Mouse (Mus musculus): ENCODE results near the gene Chpf. TPM values are rescaled to one million over a fixed set of nuclear protein-coding genes. Genes with fewer than 3 reads are reported as not detected.

Gene Chpf
- polyA plus RNA-seq, 1 experiment from 2014 or later: 16.9 TPM

DNA sequence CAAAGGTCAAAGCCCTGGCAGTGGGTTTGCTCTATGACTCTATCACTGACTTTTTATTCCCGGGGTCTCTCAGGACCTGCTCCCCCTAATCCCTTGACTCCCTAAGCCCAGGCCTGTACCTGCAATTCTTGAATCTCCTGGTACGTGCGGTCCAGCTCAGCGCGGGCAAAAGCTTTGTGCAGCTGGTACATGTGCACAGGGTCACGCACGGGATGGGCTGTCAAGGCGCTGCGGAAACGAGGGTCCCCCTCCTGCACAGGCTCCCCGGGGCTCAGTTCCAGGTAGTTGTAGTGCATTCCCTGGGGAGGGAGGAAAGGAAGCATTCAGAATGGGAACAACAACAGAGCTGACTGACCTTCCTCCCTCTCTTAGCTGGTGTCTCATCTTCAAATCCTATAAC, 2.7 kb downstream of the Chpf start:
- no peak for ATAC-seq
- Histone ChIP-seq H3K4me2 (no peak overlapping the region), H3K4me1 (peaks cover 36% of the 10 kb centered on the region), H3K36me3 (ENCODE audit: poor library complexity, severe bottlenecking) (peaks cover 51% of the 10 kb centered on the region), H3K27ac (no peak overlapping the region), H3K4me3 (no peak overlapping the region), H3K27me3 (no peaks in the 10 kb centered on the region), H3K9me3 (replicated peaks) (no peaks in the 10 kb centered on the region), H3K9ac (no peak overlapping the region)
- WGBS: 93% methylated on average over 11 of the region's 11 CpGs

DNA sequence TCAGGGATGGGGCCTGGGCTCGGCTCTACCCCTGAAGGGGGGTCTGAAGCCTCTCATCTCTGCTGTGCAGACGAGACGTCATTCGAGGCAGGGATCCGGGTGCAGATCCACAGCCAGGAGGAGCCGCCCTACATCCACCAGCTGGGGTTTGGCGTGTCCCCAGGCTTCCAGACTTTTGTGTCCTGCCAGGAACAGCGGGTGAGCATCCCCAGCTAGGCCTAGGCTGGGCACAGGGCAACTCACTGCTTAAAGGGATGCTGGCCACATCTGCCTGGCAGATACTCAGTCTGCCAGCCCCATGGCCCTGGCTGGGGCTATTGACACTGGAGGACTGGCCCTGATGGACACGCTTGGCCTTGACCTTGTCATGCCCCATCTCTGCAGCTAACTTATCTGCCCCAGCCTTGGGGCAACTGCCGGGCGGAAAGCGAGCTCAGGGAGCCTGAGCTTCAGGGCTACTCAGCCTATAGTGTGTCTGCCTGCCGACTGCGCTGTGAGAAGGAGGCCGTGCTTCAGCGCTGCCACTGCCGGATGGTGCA, 9.8 kb downstream of the Chpf start:
- 0 out of 2 replicates have a peak overlapping the region, but pooled peaks have one; percentile 3 for H3K9ac ChIP-seq
- WGBS: 81% methylated on average over 17 of the region's 17 CpGs
- H3K36me3 ChIP-seq (ENCODE audit: poor library complexity, severe bottlenecking): peaks cover 24% of the 10 kb centered on the region
- ATAC-seq: no peak
- peaks cover 4% of the 10 kb centered on the region; the same call in 1 of the 2 replicates for H3K4me1 ChIP-seq
- H3K9me3 ChIP-seq (replicated peaks): no peaks in the 10 kb centered on the region
- no peak overlapping the region for H3K4me3 ChIP-seq
- peaks cover 28% of the 10 kb centered on the region for H3K27me3 ChIP-seq
- H3K27ac ChIP-seq: no peak overlapping the region
- no peak overlapping the region for H3K4me2 ChIP-seq

DNA sequence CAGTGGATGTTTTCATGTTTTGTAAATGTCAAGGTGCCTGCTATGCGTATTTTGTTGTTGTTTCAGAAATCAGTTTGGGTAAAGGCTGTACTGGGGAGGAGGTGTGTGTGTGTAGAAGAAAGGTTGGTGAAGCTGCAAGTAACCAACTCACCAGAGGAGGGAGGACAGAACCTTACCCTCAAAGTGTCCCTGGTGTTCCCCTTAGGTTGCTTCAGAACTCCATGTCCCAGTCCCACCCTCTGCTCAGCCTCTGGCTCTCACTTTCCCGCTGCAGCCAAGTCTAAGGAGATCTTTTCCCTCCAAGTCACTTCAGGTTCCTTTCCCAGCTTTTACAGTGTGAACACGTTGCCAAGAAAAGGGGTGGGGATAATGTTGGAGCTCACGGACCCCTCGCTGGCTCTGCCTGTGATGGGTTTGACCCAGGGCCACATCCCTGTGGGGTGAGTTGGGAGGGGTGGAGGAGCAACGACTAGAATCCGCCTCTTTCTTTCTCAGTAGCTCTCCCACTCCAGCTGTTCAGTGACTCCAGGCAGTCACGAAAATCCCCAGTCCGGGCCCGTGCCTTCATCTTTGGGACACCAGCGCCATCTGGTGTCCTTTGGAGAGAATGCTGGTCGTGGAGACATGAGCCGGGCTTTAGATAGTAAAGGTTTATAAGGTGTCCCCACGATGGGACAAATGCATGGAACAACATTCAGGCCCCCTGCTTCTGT, 11.7 kb downstream of the Chpf start:
- Histone ChIP-seq H3K27me3 (peaks cover 28% of the 10 kb centered on the region), H3K36me3 (ENCODE audit: poor library complexity, severe bottlenecking) (peaks cover 4% of the 10 kb centered on the region; the same call in 1 of the 2 replicates), H3K4me3 (no peak overlapping the region), H3K4me1 (peaks cover 4% of the 10 kb centered on the region; the same call in 1 of the 2 replicates), H3K27ac (no peak overlapping the region), H3K9me3 (replicated peaks) (no peaks in the 10 kb centered on the region), H3K9ac (no peak overlapping the region; the same call in 1 of the 2 replicates), H3K4me2 (peak overlapping the region; percentile 34)
- WGBS: 7% methylated on average over 14 of the region's 14 CpGs
- peak; percentile 72 for ATAC-seq

DNA sequence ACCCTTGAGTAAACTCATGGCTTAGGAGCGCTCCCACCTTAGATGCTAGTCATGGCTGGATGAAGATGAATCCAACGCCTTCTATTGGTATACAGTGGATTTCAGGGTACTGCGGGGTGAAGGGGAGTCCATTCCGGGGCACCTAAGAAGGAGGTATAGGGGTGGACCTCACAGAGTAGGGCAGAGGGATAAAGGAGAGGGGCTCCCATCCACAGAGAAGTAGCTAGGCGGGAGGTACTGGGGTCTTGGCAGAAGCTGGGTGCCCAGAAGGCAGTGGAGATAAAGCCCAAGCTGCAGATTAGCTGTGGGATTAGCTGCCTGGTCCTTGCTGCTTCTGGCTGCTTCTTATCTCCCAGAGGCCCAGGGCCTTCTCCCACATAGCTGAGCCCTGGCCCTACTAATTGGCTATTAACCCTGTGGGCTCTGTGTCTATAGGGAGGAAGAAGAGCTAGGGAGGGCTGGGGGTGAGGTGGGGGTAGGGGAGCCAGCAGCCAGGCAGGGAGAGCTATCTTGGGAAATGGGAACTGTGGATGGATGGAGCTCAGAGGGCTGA, 15.4 kb downstream of the Chpf start:
- peaks cover 12% of the 10 kb centered on the region for H3K4me1 ChIP-seq
- H3K27me3 ChIP-seq: peaks cover 27% of the 10 kb centered on the region
- H3K36me3 ChIP-seq (ENCODE audit: poor library complexity, severe bottlenecking): no peaks in the 10 kb centered on the region
- no peak overlapping the region for H3K9ac ChIP-seq
- no peak for ATAC-seq
- no peak overlapping the region for H3K4me3 ChIP-seq
- H3K9me3 ChIP-seq (replicated peaks): no peaks in the 10 kb centered on the region
- WGBS: 57% methylated on average over 5 of the region's 5 CpGs
- H3K27ac ChIP-seq: no peak overlapping the region
- no peak overlapping the region for H3K4me2 ChIP-seq

- H3K4me1 ChIP-seq: peaks cover 23% of the 10 kb centered on the region
- ATAC-seq: no peak
- H3K4me2 ChIP-seq: no peak overlapping the region
- H3K27ac ChIP-seq: no peak overlapping the region
- H3K9me3 ChIP-seq (replicated peaks): no peaks in the 10 kb centered on the region
- H3K9ac ChIP-seq: no peak overlapping the region
- H3K36me3 ChIP-seq (ENCODE audit: poor library complexity, severe bottlenecking): no peaks in the 10 kb centered on the region
- peaks cover 32% of the 10 kb centered on the region for H3K27me3 ChIP-seq
- 22% methylated on average over 1 of the region's 1 CpGs for WGBS
- H3K4me3 ChIP-seq: no peak overlapping the region
Observed at GRCm38 (mm10) chr1:75462636-75463035, 16.5 kb downstream of the Chpf start.

DNA sequence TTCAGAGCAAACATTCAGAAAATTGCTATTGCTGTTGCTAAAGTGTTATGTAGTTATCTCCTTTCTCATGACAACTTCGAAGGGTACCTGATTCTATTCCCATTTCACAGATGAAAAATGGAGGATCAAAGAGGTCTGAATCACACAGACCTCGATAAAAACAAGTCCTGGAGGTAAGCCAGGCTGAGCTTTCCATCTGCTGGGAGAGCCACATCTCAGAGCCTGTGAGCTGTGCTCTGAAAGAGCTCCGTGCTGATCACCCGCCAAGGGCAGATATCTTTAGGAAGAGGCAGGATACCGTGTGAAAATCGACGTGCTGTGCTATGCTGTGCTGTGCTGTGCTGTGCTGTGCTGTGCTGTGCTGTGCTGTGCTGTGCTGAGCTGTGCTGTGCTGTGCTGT, 18.8 kb downstream of the Chpf start:
- 65% methylated on average over 7 of the region's 7 CpGs for WGBS
- H3K27ac ChIP-seq: no peak overlapping the region
- H3K9me3 ChIP-seq (replicated peaks): no peaks in the 10 kb centered on the region
- H3K36me3 ChIP-seq (ENCODE audit: poor library complexity, severe bottlenecking): no peaks in the 10 kb centered on the region
- no peak overlapping the region for H3K9ac ChIP-seq
- H3K4me3 ChIP-seq: no peak overlapping the region
- no peak overlapping the region for H3K4me2 ChIP-seq
- H3K27me3 ChIP-seq: peaks cover 33% of the 10 kb centered on the region
- ATAC-seq: no peak
- H3K4me1 ChIP-seq: peaks cover 43% of the 10 kb centered on the region

DNA sequence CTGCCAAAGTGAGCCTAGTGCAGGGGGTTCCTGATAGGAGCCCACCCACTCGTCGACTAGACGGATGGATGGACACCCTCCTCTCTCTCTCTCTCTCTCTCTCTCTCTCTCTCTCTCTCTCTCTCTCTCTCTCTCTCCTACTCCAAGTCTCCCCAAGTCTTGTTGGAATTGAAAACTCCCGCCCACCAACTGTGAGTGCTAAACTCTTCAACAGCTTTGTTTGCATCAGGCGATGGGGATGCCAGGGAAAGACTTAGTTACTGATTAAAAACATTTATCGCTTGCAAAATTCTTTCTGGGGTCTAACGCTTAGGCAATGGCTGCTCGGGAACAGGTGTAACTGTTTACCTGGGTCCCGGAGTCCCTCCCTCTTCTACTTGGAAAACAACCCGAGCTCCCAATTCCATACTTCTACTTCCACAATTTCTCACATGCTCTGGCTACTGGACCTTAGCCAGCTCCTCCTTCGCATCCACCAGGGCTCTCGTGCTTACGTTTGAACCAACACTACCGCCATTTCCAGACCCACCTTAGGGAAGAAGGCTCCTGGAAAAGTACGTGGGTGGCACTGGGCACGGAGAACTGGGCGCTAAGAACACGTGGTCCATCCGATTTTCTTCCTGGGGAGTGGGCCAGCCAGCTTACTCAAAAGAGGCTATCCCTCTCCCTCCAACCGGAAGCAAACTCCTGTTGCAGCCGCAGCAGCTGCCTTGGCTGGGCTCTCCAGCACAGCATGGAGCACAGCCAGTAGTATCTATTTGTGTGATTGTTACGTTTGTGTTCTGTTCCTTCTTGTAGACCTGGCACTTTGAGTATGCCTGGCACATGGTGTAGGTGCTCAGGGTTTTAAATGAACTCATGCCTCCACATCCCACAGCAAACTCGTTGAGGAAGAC, 20.1 kb downstream of the Chpf start:
- Histone ChIP-seq H3K9me3 (replicated peaks) (no peaks in the 10 kb centered on the region), H3K4me2 (peak overlapping the region; percentile 61), H3K36me3 (ENCODE audit: poor library complexity, severe bottlenecking) (no peaks in the 10 kb centered on the region), H3K27me3 (peaks cover 44% of the 10 kb centered on the region), H3K4me3 (peak overlapping the region; percentile 26; the same call in 1 of the 2 replicates), H3K9ac (peak overlapping the region; percentile 53), H3K4me1 (peaks cover 49% of the 10 kb centered on the region), H3K27ac (no peak overlapping the region)
- WGBS: 16% methylated on average over 23 of the region's 23 CpGs
- no peak for ATAC-seq

- 2% methylated on average over 42 of the region's 42 CpGs for WGBS
- Histone ChIP-seq H3K27ac (peak overlapping the region; percentile 35; the same call in 1 of the 2 replicates), H3K27me3 (peaks cover 51% of the 10 kb centered on the region), H3K36me3 (ENCODE audit: poor library complexity, severe bottlenecking) (no peaks in the 10 kb centered on the region), H3K4me1 (peaks cover 49% of the 10 kb centered on the region), H3K4me3 (peak overlapping the region; percentile 26; the same call in 1 of the 2 replicates), H3K9me3 (replicated peaks) (no peaks in the 10 kb centered on the region), H3K4me2 (peak overlapping the region; percentile 61), H3K9ac (peak overlapping the region; percentile 53)
- peak; percentile 50 for ATAC-seq
Observed at GRCm38 (mm10) chr1:75458025-75458788, 20.9 kb downstream of the Chpf start.

- Histone ChIP-seq H3K4me2 (peak overlapping the region; percentile 61), H3K36me3 (ENCODE audit: poor library complexity, severe bottlenecking) (no peaks in the 10 kb centered on the region), H3K27ac (peak overlapping the region; percentile 35; the same call in 1 of the 2 replicates), H3K4me1 (peaks cover 49% of the 10 kb centered on the region), H3K4me3 (no peak overlapping the region), H3K9ac (no peak overlapping the region), H3K9me3 (replicated peaks) (no peaks in the 10 kb centered on the region), H3K27me3 (peaks cover 56% of the 10 kb centered on the region)
- 2% methylated on average over 7 of the region's 10 CpGs for WGBS
- ATAC-seq: no peak
Observed at GRCm38 (mm10) chr1:75457710-75458024, 21.4 kb downstream of the Chpf start.

DNA sequence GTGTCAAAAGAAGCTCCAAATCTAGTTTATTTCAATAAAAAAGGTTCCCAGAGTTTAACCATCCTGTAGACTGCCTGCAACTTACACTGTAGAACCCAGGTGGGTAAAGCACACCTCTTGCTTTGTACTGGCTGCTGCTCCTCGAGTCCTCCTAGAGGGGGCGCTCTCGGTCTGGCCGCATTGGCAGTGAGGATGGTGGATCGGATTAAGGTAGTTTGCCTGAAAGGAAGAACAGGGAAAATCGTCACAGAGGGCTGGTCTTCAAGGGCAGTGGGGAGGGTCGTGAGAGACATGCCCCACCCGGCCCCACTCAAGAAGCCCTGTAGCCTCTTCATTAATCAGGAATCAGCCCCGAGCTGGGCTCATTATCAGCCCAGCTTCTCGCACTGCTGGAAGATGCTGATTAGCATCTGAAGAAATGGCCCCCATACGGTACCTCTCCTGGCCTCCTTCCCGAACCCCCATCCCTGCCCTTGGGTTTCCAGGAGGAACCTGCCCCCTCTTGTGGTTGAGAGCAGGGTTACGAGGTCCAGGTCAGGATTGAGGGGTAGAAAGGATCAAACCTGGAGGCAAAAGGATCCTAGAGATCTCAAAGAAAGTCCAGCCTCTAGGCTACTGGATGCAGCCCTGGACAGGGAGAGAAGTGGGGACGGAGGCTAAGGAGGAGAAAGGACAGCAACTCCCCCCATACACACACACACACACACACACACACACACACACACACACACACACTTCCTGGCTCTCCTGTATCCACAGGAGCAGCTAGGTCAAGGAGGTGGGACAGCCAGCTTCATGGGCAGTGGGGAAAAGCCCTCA, 22.2 kb downstream of the Chpf start:
- H3K4me1 ChIP-seq: peaks cover 49% of the 10 kb centered on the region
- H3K36me3 ChIP-seq (ENCODE audit: poor library complexity, severe bottlenecking): no peaks in the 10 kb centered on the region
- H3K9ac ChIP-seq: no peak overlapping the region
- H3K27ac ChIP-seq: no peak overlapping the region
- peak; percentile 16; the same call in 1 of the 2 replicates for ATAC-seq
- no peak overlapping the region for H3K4me2 ChIP-seq
- 8% methylated on average over 14 of the region's 14 CpGs for WGBS
- H3K27me3 ChIP-seq: peaks cover 63% of the 10 kb centered on the region
- no peaks in the 10 kb centered on the region for H3K9me3 ChIP-seq (replicated peaks)
- H3K4me3 ChIP-seq: no peak overlapping the region

DNA sequence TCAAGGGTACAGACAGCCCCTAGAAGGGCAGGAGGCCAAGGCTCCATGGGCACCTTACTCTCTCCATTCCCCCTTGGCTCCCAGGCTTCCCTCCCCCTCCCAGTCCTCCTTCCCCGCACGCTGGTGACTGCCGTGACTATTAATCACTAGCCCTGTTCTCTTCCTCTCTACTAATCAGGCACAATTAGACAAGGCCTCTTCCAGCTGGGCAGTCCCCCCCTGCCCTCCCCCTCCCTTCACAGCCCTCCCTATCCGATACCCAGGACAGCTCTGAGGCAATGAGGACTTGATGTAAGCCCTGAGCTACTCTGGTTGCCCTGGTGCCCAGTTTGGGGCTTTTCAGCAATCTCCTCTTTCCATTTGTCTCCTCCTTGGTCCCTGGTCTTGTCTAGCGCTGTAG, 23.2 kb downstream of the Chpf start:
- 16% methylated on average over 5 of the region's 5 CpGs for WGBS
- Histone ChIP-seq H3K9ac (no peak overlapping the region), H3K36me3 (ENCODE audit: poor library complexity, severe bottlenecking) (no peaks in the 10 kb centered on the region), H3K4me2 (no peak overlapping the region), H3K27me3 (peaks cover 73% of the 10 kb centered on the region), H3K9me3 (replicated peaks) (no peaks in the 10 kb centered on the region), H3K27ac (no peak overlapping the region), H3K4me1 (peaks cover 50% of the 10 kb centered on the region), H3K4me3 (no peak overlapping the region)
- ATAC-seq: peak; percentile 31; the same call in 1 of the 2 replicates

Measured in forebrain, embryonic 13.5 days (tissue).